Mouse (Mus musculus): ENCODE measurements around the gene Bmp2. TPM values are rescaled to one million over a fixed set of nuclear protein-coding genes. Genes with fewer than 3 reads are reported as not detected.

Bmp2 gene
- total and polyA plus RNA-seq, 2 experiments from 2014 or later: 2.6 to 2.8 TPM

- no peak for ATAC-seq (ENCODE audit: insufficient read depth, low read depth)
- peak overlapping the region; percentile 6; the same call in 1 of the 2 replicates for H3K9ac ChIP-seq (replicated peaks; ENCODE audit: low read depth, low read length)
- TF ChIP-seq CTCF (IDR thresholded peaks at IDR 0.05; ENCODE audit: low read depth): no peak
- TF ChIP-seq EP300 (IDR thresholded peaks at IDR 0.05; ENCODE audit: low read depth): no peak
- 3% methylated on average over 37 of the region's 48 CpGs for WGBS
- H3K9me3 ChIP-seq (replicated peaks; ENCODE audit: control insufficient read depth, low read length): no peaks in the 10 kb centered on the region
- no peak overlapping the region for H3K27ac ChIP-seq (ENCODE audit: low read depth)
- H3K27me3 ChIP-seq (ENCODE audit: control insufficient read depth, insufficient read depth, low read length): peaks cover 47% of the 10 kb centered on the region
- DNase-seq (ENCODE audit: low spot score): no peak
- peak overlapping the region; percentile 54 for H3K4me3 ChIP-seq (ENCODE audit: low read depth, low read length)
- H3K36me3 ChIP-seq (replicated peaks; ENCODE audit: control insufficient read depth, insufficient read depth, low read length): no peaks in the 10 kb centered on the region
- H3K4me2 ChIP-seq (ENCODE audit: low read depth, low read length): peak overlapping the region; percentile 78
- H3K4me1 ChIP-seq (ENCODE audit: control insufficient read depth, insufficient read depth): peaks cover 5% of the 10 kb centered on the region; the same call in 1 of the 2 replicates
These were observed 995 bp downstream of the Bmp2 start for GRCm38 (mm10) chr2:133552842-133553465.

- DNase-seq (ENCODE audit: low spot score) (no peak), ATAC-seq (ENCODE audit: insufficient read depth, low read depth) (no peak)
- H3K9me3 ChIP-seq (replicated peaks; ENCODE audit: control insufficient read depth, low read length): no peaks in the 10 kb centered on the region
- H3K4me2 ChIP-seq (ENCODE audit: low read depth, low read length): peak overlapping the region; percentile 78
- H3K9ac ChIP-seq (replicated peaks; ENCODE audit: low read depth, low read length): no peak overlapping the region
- TF ChIP-seq CTCF (IDR thresholded peaks at IDR 0.05; ENCODE audit: low read depth) (no peak), EP300 (IDR thresholded peaks at IDR 0.05; ENCODE audit: low read depth) (no peak)
- 36% methylated on average over 9 of the region's 9 CpGs for whole genome bisulfite sequencing
- no peak overlapping the region for H3K27ac ChIP-seq (ENCODE audit: low read depth)
- peaks cover 5% of the 10 kb centered on the region; the same call in 1 of the 2 replicates for H3K4me1 ChIP-seq (ENCODE audit: control insufficient read depth, insufficient read depth)
- peak overlapping the region; percentile 54 for H3K4me3 ChIP-seq (ENCODE audit: low read depth, low read length)
- no peaks in the 10 kb centered on the region for H3K36me3 ChIP-seq (replicated peaks; ENCODE audit: control insufficient read depth, insufficient read depth, low read length)
- peaks cover 47% of the 10 kb centered on the region for H3K27me3 ChIP-seq (ENCODE audit: control insufficient read depth, insufficient read depth, low read length)
These were observed 1.9 kb downstream of the Bmp2 start for GRCm38 (mm10) chr2:133553911-133554285.

GRCm38 (mm10) chr2:133554286-133555021 lies 2.5 kb downstream of the Bmp2 start:
- peak overlapping the region; percentile 78 for H3K4me2 ChIP-seq (ENCODE audit: low read depth, low read length)
- TF ChIP-seq EP300 (IDR thresholded peaks at IDR 0.05; ENCODE audit: low read depth) (no peak), CTCF (IDR thresholded peaks at IDR 0.05; ENCODE audit: low read depth) (no peak)
- H3K4me1 ChIP-seq (ENCODE audit: control insufficient read depth, insufficient read depth): peaks cover 5% of the 10 kb centered on the region; the same call in 1 of the 2 replicates
- H3K36me3 ChIP-seq (replicated peaks; ENCODE audit: control insufficient read depth, insufficient read depth, low read length): no peaks in the 10 kb centered on the region
- DNase-seq (ENCODE audit: low spot score) (no peak), ATAC-seq (ENCODE audit: insufficient read depth, low read depth) (peak; percentile 42)
- no peak overlapping the region; the same call in 1 of the 2 replicates for H3K9ac ChIP-seq (replicated peaks; ENCODE audit: low read depth, low read length)
- H3K4me3 ChIP-seq (ENCODE audit: low read depth, low read length): peak overlapping the region; percentile 54
- WGBS: 1% methylated on average over 45 of the region's 55 CpGs
- no peak overlapping the region for H3K27ac ChIP-seq (ENCODE audit: low read depth)
- no peaks in the 10 kb centered on the region for H3K9me3 ChIP-seq (replicated peaks; ENCODE audit: control insufficient read depth, low read length)
- H3K27me3 ChIP-seq (ENCODE audit: control insufficient read depth, insufficient read depth, low read length): peaks cover 47% of the 10 kb centered on the region

GRCm38 (mm10) chr2:133564248-133564886 lies 12.4 kb downstream of the Bmp2 start:
- DNase-seq (ENCODE audit: low spot score) (no peak), ATAC-seq (ENCODE audit: insufficient read depth, low read depth) (no peak)
- no peak overlapping the region for H3K4me3 ChIP-seq (ENCODE audit: low read depth, low read length)
- no peaks in the 10 kb centered on the region for H3K36me3 ChIP-seq (replicated peaks; ENCODE audit: control insufficient read depth, insufficient read depth, low read length)
- no peak overlapping the region for H3K27ac ChIP-seq (ENCODE audit: low read depth)
- H3K4me2 ChIP-seq (ENCODE audit: low read depth, low read length): no peak overlapping the region
- no peaks in the 10 kb centered on the region for H3K9me3 ChIP-seq (replicated peaks; ENCODE audit: control insufficient read depth, low read length)
- no peaks in the 10 kb centered on the region for H3K27me3 ChIP-seq (ENCODE audit: control insufficient read depth, insufficient read depth, low read length)
- no peak for TF ChIP-seq EP300 (IDR thresholded peaks at IDR 0.05; ENCODE audit: low read depth)
- 63% methylated on average over 10 of the region's 10 CpGs for WGBS
- H3K4me1 ChIP-seq (ENCODE audit: control insufficient read depth, insufficient read depth): no peaks in the 10 kb centered on the region
- H3K9ac ChIP-seq (replicated peaks; ENCODE audit: low read depth, low read length): no peak overlapping the region

- Histone ChIP-seq H3K27ac (ENCODE audit: low read depth) (no peak overlapping the region), H3K9ac (replicated peaks; ENCODE audit: low read depth, low read length) (no peak overlapping the region), H3K4me3 (ENCODE audit: low read depth, low read length) (no peak overlapping the region), H3K27me3 (ENCODE audit: control insufficient read depth, insufficient read depth, low read length) (no peaks in the 10 kb centered on the region), H3K36me3 (replicated peaks; ENCODE audit: control insufficient read depth, insufficient read depth, low read length) (no peaks in the 10 kb centered on the region), H3K9me3 (replicated peaks; ENCODE audit: control insufficient read depth, low read length) (no peaks in the 10 kb centered on the region), H3K4me1 (ENCODE audit: control insufficient read depth, insufficient read depth) (no peaks in the 10 kb centered on the region), H3K4me2 (ENCODE audit: low read depth, low read length) (no peak overlapping the region)
- DNase-seq (ENCODE audit: low spot score): no peak
- no peak for ATAC-seq (ENCODE audit: insufficient read depth, low read depth)
- 88% methylated on average over 5 of the region's 5 CpGs for WGBS
- TF ChIP-seq EP300 (IDR thresholded peaks at IDR 0.05; ENCODE audit: low read depth): no peak
- no peak for TF ChIP-seq CTCF (IDR thresholded peaks at IDR 0.05; ENCODE audit: low read depth)
These were observed 13.5 kb downstream of the Bmp2 start for GRCm38 (mm10) chr2:133565424-133565823.
